Mouse (Mus musculus) heart, adult 11 months (tissue): ENCODE data around the gene Fam214a.

Experiments used
- DNase-seq: peaks from one replicate; pipeline ENCODE4 v3.0.0; 2022

The Fam214a gene

GRCm38 (mm10) chr9:74952756-74953247 is at the start of gene Fam214a:
TSS of gene Fam214a (plus strand) at chr9:74952884.
- peak; percentile 100 for DNase-seq

GRCm38 (mm10) chr9:74904866-74905508 is 47.7 kb upstream of the Fam214a start:
- DNase-seq: peak; percentile 92

GRCm38 (mm10) chr9:74906951-74907350 is 45.7 kb upstream of the Fam214a start:
- peak; percentile 87 for DNase-seq

- DNase-seq: peak; percentile 95
Measured at GRCm38 (mm10) chr9:74909245-74909644, 43.4 kb upstream of the Fam214a start.

- no peak for DNase-seq
Measured at GRCm38 (mm10) chr9:74910226-74910759, 42.4 kb upstream of the Fam214a start.

GRCm38 (mm10) chr9:74911430-74911829 is 41.3 kb upstream of the Fam214a start:
- peak; percentile 89 for DNase-seq

GRCm38 (mm10) chr9:74911919-74912318 is 40.8 kb upstream of the Fam214a start:
- DNase-seq: no peak

GRCm38 (mm10) chr9:74912619-74913376 is 39.9 kb upstream of the Fam214a start:
- no peak for DNase-seq

GRCm38 (mm10) chr9:74915611-74916010 is 37.1 kb upstream of the Fam214a start:
- DNase-seq: no peak

- DNase-seq: no peak
Measured at GRCm38 (mm10) chr9:74920450-74920849, 32.2 kb upstream of the Fam214a start.

GRCm38 (mm10) chr9:74921422-74921821 is 31.3 kb upstream of the Fam214a start:
- no peak for DNase-seq

GRCm38 (mm10) chr9:74922884-74923283 is 29.8 kb upstream of the Fam214a start:
- DNase-seq: no peak

GRCm38 (mm10) chr9:74923291-74923977 is 29.2 kb upstream of the Fam214a start:
- no peak for DNase-seq

- no peak for DNase-seq
Measured at GRCm38 (mm10) chr9:74925220-74925769, 27.4 kb upstream of the Fam214a start.

GRCm38 (mm10) chr9:74929981-74930423 is 22.7 kb upstream of the Fam214a start:
- no peak for DNase-seq

- DNase-seq: no peak
Measured at GRCm38 (mm10) chr9:74930653-74931052, 22.0 kb upstream of the Fam214a start.

GRCm38 (mm10) chr9:74935289-74935688 is 17.4 kb upstream of the Fam214a start:
- no peak for DNase-seq

- no peak for DNase-seq
Measured at GRCm38 (mm10) chr9:74937761-74938160, 14.9 kb upstream of the Fam214a start.

GRCm38 (mm10) chr9:74938670-74939534 is 13.8 kb upstream of the Fam214a start:
- DNase-seq: peak; percentile 94

- DNase-seq: no peak
Measured at GRCm38 (mm10) chr9:74946713-74947402, 5.8 kb upstream of the Fam214a start.

GRCm38 (mm10) chr9:74951491-74951890 is 1.2 kb upstream of the Fam214a start:
- no peak for DNase-seq
